Mouse (Mus musculus): Measurements from ENCODE around the gene Olfr70. TPM values are rescaled to one million over a fixed set of nuclear protein-coding genes. Genes with fewer than 3 reads are reported as not detected.

The Olfr70 gene
- polyA plus RNA-seq, 1 experiment, result not detected

DNA sequence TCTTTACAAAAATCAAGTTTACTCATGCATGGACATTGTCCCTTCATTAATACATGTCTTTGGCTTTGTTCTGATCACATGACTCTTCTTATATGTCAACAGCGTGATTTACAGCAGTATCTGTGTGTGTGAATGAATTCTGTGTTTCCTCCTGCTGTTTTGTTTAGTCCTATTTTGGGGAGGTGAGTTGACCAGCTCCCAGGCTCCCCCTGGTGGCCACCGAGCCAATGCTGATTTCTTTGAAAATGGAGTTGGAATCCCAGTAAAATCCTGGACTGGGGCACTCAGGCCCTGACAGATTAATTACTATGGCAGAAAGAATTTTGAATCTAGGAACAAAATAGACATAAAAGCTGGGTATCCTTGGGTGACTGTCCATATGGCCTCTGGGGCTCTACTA lies 11.2 kb upstream of the Olfr70 start:
- DNase-seq (ENCODE audit: low spot score), result peak; percentile 61

GRCm38 (mm10) chr4:43709869-43710268 lies 9.3 kb upstream of the Olfr70 start, which contains the start of gene Olfr71:
Gene Olfr71 (minus strand): TSS chr4:43710255.
- no peak for DNase-seq (ENCODE audit: low spot score)

GRCm38 (mm10) chr4:43705991-43706390 lies 5.4 kb upstream of the Olfr70 start:
- DNase-seq (ENCODE audit: low spot score), result no peak

DNA sequence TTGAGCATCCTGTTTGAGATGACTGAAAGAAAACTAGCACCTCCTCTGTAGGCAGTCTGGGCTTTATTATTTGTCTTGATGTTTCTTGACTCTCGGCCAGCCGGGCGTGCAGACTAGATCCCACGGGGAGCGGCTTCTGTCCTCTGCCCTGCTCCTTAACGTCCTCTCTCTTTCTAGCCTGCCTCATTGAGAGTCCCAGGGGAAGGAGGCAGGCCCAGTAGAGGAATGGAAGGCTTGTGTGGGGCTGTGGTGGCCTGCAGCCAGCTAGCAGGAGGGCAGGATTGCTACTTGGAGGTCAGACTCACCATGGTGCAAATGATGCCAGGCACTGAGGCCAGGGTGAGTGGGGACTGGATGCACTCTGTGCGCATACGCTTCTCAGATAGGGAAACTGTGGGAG lies 3.2 kb upstream of the Olfr70 start:
- no peak for DNase-seq (ENCODE audit: low spot score)

GRCm38 (mm10) chr4:43703439-43703838 lies 2.8 kb upstream of the Olfr70 start:
- no peak for DNase-seq (ENCODE audit: low spot score)

DNA sequence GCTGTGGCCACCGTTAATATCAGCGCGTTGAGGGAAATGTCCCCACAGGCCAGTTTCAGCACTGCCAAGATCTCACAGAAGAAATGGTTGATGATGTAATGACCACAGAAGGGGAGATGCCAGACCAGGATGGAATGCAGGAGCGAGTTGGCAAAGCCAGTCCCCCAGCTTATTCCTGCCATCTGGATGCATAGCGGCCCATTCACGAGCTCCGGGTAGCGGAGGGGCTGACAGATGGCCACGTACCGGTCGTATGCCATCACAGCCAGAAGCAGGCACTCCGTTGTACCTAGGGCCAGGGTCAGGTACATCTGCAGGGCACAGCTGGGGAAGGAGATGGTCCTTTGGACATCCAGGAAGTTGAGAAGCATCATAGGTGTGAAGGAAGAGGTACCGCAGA lies 4.0 kb downstream of the Olfr70 start:
- no peak for DNase-seq (ENCODE audit: low spot score)

DNA sequence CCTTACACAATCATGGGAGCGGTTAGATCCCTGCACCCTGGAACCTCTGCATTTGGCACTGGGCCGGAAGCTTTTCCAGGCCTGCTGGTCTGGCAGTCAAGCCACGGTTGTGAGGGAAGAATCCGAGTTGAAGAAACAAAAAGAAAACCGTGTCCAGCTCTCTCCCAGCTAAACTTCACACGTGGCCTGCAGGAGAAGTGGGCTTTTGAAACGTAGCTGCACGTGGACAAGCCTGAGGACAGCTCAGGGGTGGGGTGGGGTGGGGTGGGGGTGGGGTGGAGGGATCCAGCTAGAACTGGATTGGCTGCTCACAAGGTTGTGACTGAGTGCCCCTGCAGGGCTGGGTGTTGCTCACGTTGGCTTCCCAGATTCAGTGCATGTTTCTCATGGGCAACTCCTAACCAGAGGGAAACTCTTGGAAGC lies 5.3 kb downstream of the Olfr70 start:
- no peak for DNase-seq (ENCODE audit: low spot score)

GRCm38 (mm10) chr4:43694439-43695248 lies 6.0 kb downstream of the Olfr70 start:
- DNase-seq (ENCODE audit: low spot score), result no peak

DNA sequence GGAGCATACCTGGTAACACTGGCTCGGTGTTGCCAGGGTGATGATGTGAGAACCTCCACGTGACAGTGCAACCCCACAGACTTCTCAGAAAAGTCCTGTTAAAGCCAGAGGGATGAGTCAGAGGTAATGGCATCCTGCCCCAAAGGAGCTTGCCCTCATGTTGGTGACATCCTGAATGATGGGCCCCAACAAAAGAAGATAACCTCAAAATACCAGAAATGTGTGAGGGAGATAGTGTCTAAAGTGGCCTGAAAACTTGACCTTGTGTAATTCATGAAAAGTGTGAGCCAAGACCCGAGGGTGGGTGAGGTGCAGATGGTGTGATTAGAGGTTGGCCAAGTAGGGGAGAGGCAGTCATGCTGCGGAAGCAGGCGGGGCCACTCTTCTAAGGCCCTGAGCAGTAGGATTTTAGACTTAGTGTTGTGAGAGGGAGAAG lies 6.8 kb downstream of the Olfr70 start:
- DNase-seq (ENCODE audit: low spot score), result no peak

DNA sequence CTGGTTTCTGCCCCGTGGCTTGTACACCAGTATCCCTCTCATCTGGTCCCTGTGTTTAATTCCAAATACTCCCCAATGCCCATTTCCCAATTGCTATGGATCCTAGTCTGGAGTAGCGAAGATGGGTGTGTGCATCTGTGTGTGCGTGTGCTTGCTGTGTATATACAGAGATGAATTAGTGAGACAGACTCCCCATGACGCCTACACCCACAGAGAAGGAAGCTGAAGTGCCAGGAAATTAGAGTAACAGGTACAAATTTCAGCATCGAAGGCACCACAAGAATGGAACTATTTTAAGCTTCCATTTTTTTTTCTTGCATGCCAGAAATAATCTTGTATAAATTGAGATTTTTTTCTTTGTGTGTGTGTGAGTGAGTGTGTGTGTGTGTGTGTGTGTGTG lies 9.6 kb downstream of the Olfr70 start:
- DNase-seq (ENCODE audit: low spot score), result no peak

DNA sequence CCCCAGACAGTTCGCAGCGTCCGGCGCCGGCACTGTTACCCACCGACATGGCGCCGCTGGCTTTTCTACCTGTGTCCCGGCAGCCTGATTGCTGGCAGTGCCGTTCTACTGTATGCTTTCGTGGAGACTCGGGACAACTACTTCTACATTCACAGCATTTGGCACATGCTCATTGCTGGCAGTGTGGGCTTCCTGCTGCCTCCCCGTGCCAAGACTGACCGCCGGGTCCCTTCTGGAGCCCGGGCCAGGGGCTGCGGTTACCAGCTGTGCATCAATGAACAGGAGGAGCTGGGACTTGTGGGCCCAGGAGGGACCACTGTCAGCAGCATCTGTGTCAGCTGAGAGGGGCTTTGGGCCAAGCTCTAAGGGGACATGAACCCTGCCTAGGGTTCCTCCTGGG lies 10.6 kb downstream of the Olfr70 start:
- DNase-seq (ENCODE audit: low spot score), result no peak

- no peak for DNase-seq (ENCODE audit: low spot score)
Observed at GRCm38 (mm10) chr4:43679416-43680043, 21.1 kb downstream of the Olfr70 start.

DNA sequence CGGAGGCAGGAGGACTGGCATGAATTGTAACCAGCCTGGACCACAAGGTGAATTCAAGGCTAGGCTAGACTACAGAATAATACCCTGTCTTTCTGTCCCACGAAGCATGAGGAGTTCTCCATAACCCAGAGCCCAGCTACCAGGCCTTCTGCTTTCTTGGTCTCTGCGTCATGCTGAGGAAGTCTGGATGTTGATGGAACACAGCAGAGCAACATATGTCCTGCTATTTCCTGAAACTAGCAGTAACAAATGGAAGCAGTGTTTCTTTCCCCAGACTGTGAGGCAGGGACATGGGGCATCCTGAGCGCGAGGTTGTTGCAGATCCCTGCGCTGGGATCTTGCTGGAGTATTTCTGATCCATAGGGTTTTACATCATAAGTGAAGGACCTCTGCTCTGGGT lies 22.1 kb downstream of the Olfr70 start:
- no peak for DNase-seq (ENCODE audit: low spot score)

DNA sequence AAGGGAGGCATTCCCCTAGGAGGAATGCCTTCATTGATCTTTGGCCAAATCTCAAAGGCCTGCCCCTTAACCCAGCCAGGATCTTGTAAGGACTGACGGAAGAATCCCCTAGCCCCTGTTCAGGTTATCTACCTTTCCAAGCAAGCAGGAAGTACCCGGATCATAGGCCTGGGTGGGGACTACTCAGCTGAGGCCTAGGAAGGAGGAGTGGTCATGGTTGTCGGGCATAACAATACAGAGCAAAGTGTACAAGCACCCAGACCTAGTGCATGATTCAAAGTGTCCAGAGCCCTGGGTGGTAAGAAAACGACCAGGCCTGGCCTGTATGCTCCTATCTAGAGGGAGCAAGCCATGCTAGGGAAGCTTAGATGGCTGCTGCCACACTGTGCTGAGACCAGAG lies 25.0 kb downstream of the Olfr70 start:
- no peak for DNase-seq (ENCODE audit: low spot score)

GRCm38 (mm10) chr4:43674974-43675373 lies 25.6 kb downstream of the Olfr70 start:
- no peak for DNase-seq (ENCODE audit: low spot score)

- no peak for DNase-seq (ENCODE audit: low spot score)
Observed at GRCm38 (mm10) chr4:43673703-43674102, 26.9 kb downstream of the Olfr70 start.

- DNase-seq (ENCODE audit: low spot score), result peak; percentile 76
Observed at GRCm38 (mm10) chr4:43672070-43672469, 28.5 kb downstream of the Olfr70 start.

DNA sequence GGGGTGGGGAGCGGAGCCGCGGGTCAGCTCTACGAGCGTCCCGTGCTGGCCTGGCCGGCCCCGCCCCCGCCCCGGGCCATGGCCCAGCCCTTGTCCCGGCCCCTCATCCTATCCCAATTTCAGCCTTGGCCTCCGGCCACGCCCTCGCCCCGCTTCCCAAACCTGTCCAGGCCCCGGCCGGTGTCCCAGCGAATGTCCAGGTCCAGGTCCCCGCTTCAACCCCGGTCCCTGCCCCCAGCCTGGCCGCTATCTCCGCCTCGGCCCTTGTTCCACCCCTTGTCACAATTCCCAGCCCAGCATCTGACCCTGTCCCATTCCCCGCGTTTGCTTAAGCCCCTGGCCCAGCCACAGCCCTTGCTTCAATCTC lies 31.2 kb downstream of the Olfr70 start:
- no peak for DNase-seq (ENCODE audit: low spot score)

- DNase-seq (ENCODE audit: low spot score), result peak; percentile 83
Observed at GRCm38 (mm10) chr4:43668782-43669427, 31.7 kb downstream of the Olfr70 start, which contains the start of the genes Tmem8b and Fam221b. Gene Tmem8b (plus strand): TSS chr4:43668971. Gene Fam221b (minus strand): TSS chr4:43669145.

GRCm38 (mm10) chr4:43666412-43666811 lies 34.2 kb downstream of the Olfr70 start:
- no peak for DNase-seq (ENCODE audit: low spot score)

GRCm38 (mm10) chr4:43657146-43657545 lies 43.5 kb downstream of the Olfr70 start:
- DNase-seq (ENCODE audit: low spot score), result no peak

DNA sequence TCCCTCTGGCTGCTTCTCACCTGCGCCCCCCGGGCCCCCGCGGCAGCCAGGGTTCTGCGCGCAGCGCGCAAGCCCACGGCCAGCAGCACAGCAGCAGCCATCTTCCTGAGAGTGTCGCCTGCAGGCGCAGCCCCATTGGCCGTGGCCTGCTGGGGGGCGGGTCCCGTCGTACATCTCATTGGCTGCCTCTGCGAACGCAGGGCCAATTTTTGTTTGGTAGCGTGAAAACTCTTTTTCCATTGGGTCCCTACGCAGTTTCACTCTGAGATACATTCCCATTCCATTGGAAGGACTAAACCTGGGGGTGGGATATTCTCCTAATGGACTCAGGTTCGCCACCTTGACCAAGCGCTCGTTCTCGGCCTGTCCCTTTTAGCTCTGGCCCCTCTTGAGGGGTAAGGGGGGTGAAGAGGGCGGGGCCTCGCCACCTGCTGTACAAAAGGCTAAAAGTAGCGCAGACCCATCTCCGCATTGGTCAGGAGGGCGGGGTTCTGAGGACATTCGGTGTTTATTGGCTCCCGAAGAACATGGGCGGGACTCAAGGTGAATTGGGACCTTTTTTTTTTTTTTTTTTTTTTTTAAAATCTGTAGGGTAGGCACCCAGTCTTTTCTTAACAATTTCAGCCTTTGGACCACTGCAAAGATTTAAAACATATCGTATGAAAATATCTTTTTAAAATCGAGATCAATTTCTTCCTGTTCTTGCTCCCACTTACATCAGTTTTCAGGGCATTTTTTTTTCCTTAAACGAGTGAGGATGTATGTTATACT lies 44.1 kb downstream of the Olfr70 start, which contains the start of gene Hint2:
Hint2 (minus strand) TSS at position 128 of the 771 bp plus-strand sequence.
- DNase-seq (ENCODE audit: low spot score), result peak; percentile 80

Data from urinary bladder, adult 2 months (tissue).